Mouse (Mus musculus) liver, embryonic 14.5 days (tissue): ENCODE measurements around the gene Endog. TPM values are rescaled to one million over a fixed set of nuclear protein-coding genes. Genes with fewer than 3 reads are reported as not detected.

Source experiments
- ATAC-seq: fragments of 200-750 bp; cut with Nextera tagmentation; 2 replicates; pipeline ENCODE4 v1.8.0; 2017; ENCODE audit warnings: moderate number of reproducible peaks, mild to moderate bottlenecking, moderate library complexity; ENCODE audit not compliant: insufficient read depth
- DNase-seq, 3 experiments: peaks; one replicate each; pipeline ENCODE4 v3.0.0-alpha.2; 2012 to 2013; ENCODE audit warnings: low read depth in 3 of 3, low spot score in 3 of 3
- H3K27ac ChIP-seq: fragments of 300-500 bp; sonication (generic); 2 replicates; pipeline ENCODE4 v1.5.1; 2014; ENCODE audit warnings: moderate library complexity, mild to moderate bottlenecking, control low read depth, inconsistent platforms
- H3K27me3 ChIP-seq: fragments of 300-500 bp; sonication (generic); 2 replicates; pipeline ENCODE4 v1.6.1; 2014; ENCODE audit warnings: mild to moderate bottlenecking, low read length, moderate library complexity; ENCODE audit not compliant: control insufficient read depth, insufficient read depth
- H3K36me3 ChIP-seq: fragments of 300-500 bp; sonication (generic); replicated peaks from 2 replicates; pipeline ENCODE4 v1.6.1; 2014; ENCODE audit warnings: low read depth; ENCODE audit not compliant: control insufficient read depth, insufficient read depth
- H3K4me1 ChIP-seq, 2 experiments: fragments of 200-500 bp in 1 of 2; fragments of 300-500 bp in 1 of 2; sonication (generic) in 1 of 2; replicated peaks; 2 replicates each; pipeline ENCODE4 v1.6.1; 2012 to 2014; ENCODE audit warnings: antibody characterized with exemption in 1 of 2, inconsistent platforms in 1 of 2, low read length in 1 of 2; ENCODE audit not compliant: control insufficient read depth in 2 of 2, insufficient read depth in 2 of 2
- H3K4me2 ChIP-seq: fragments of 300-500 bp; sonication (generic); 2 replicates; pipeline ENCODE4 v1.6.1; 2014; ENCODE audit warnings: low read depth, mild to moderate bottlenecking, control low read depth, moderate library complexity
- H3K4me3 ChIP-seq, 2 experiments: fragments of 200-500 bp in 1 of 2; fragments of 300-500 bp in 1 of 2; sonication (generic) in 1 of 2; 2 replicates each; pipeline ENCODE4 v1.5.1; 2012 to 2014; ENCODE audit warnings: low read depth in 2 of 2, low read length in 2 of 2, mild to moderate bottlenecking in 2 of 2, control low read depth in 1 of 2, inconsistent platforms in 1 of 2, moderate library complexity in 1 of 2; ENCODE audit not compliant: insufficient read depth in 1 of 2
- H3K9ac ChIP-seq: fragments of 300-500 bp; sonication (generic); replicated peaks from 2 replicates; pipeline ENCODE4 v1.6.1; 2014; ENCODE audit warnings: mild to moderate bottlenecking, control low read depth, moderate library complexity
- H3K9me3 ChIP-seq: fragments of 300-500 bp; sonication (generic); 2 replicates; pipeline ENCODE4 v1.6.1; 2016; ENCODE audit warnings: low read length, mixed read lengths; ENCODE audit not compliant: control insufficient read depth
- CTCF ChIP-seq: IDR thresholded peaks from 2 replicates; pipeline ENCODE4 v1.5.1; 2016; ENCODE audit warnings: antibody characterized with exemption, low read depth, control low read depth
- EP300 ChIP-seq: IDR thresholded peaks from 2 replicates; pipeline ENCODE4 v1.6.1; 2016; ENCODE audit warnings: antibody characterized with exemption, low read depth
- WGBS: fragments of 180-500 bp; shearing (Covaris S2); extraction: QIAGEN DNeasy Blood & Tissue Kit; methylation state at CpG from one replicate; pipeline ENCODE4 v1.1.7; 2014; ENCODE audit not compliant: insufficient replicate concordance; 5-methylcytosine and 5-hydroxymethylcytosine counted together
- polyA plus RNA-seq, 2 experiments: library from polyadenylated mRNA; depleted of rRNA in 1 of 2; stranded (reverse) in 1 of 2; unstranded in 1 of 2; fragments of >200 nt; fragmentation: Nextera tagmentation in 1 of 2; extraction: Ambion mirVana in 1 of 2; gene quantifications; 2 replicates each; pipeline versions ENCODE4 v1.2.1 to v1.2.3; 2012 to 2014

Gene Endog
- polyA plus RNA-seq, 2 experiments = 11.9 to 20.3 TPM

- DNase-seq (peak in 1 of 3 experiments; percentile 30), ATAC-seq (peak; percentile 40; the same call in 1 of the 2 replicates)
- Histone ChIP-seq H3K4me2 (no peak overlapping the region), H3K27ac (peak overlapping the region; percentile 47; the same call in 1 of the 2 replicates), H3K9me3 (no peaks in the 10 kb centered on the region), H3K4me3 (no peak overlapping the region), H3K9ac (no peak overlapping the region), H3K4me1 (peaks cover 3 to 21% of the 10 kb centered on the region in 2 experiments; a peak in 3 of 4 replicates), H3K27me3 (no peaks in the 10 kb centered on the region), H3K36me3 (no peaks in the 10 kb centered on the region)
- no peak for TF ChIP-seq CTCF
- TF ChIP-seq EP300 = no peak
- WGBS = 34% methylated on average over 1 of the region's 1 CpGs
These were observed 28.7 kb downstream of the Endog start for GRCm38 (mm10) chr2:30199984-30200383.

GRCm38 (mm10) chr2:30200388-30200925 is 29.2 kb downstream of the Endog start:
- no peak overlapping the region for H3K9ac ChIP-seq
- TF ChIP-seq EP300 (no peak), CTCF (no peak)
- H3K9me3 ChIP-seq = no peaks in the 10 kb centered on the region
- H3K27ac ChIP-seq = no peak overlapping the region; the same call in 1 of the 2 replicates
- peaks cover 3 to 23% of the 10 kb centered on the region in 2 experiments; a peak in 3 of 4 replicates for H3K4me1 ChIP-seq
- DNase-seq = no peak
- H3K4me3 ChIP-seq = no peak overlapping the region
- H3K4me2 ChIP-seq = 0 out of 2 replicates have a peak overlapping the region, but pooled peaks have one; percentile 11
- WGBS = 67% methylated on average over 5 of the region's 5 CpGs
- no peak for ATAC-seq
- H3K36me3 ChIP-seq = no peaks in the 10 kb centered on the region
- H3K27me3 ChIP-seq = no peaks in the 10 kb centered on the region

- H3K4me1 ChIP-seq = peaks cover 3 to 24% of the 10 kb centered on the region in 2 experiments; a peak in 3 of 4 replicates
- H3K36me3 ChIP-seq = no peaks in the 10 kb centered on the region
- ATAC-seq (no peak), DNase-seq (peak; percentile 45 to 52 (median 52))
- H3K27ac ChIP-seq = no peak overlapping the region
- H3K4me3 ChIP-seq = no peak overlapping the region
- H3K4me2 ChIP-seq = no peak overlapping the region
- no peaks in the 10 kb centered on the region for H3K27me3 ChIP-seq
- WGBS = 63% methylated on average over 7 of the region's 7 CpGs
- no peak overlapping the region for H3K9ac ChIP-seq
- TF ChIP-seq CTCF (peak; percentile 84), EP300 (no peak)
- H3K9me3 ChIP-seq = no peaks in the 10 kb centered on the region
These were observed 32.1 kb downstream of the Endog start for GRCm38 (mm10) chr2:30203439-30203838.

- no peaks in the 10 kb centered on the region for H3K9me3 ChIP-seq
- H3K4me3 ChIP-seq = peak overlapping the region; percentile 81
- H3K27me3 ChIP-seq = no peaks in the 10 kb centered on the region
- H3K4me1 ChIP-seq = peaks cover 3 to 18% of the 10 kb centered on the region in 2 experiments; a peak in 3 of 4 replicates
- H3K4me2 ChIP-seq = peak overlapping the region; percentile 98
- 2% methylated on average over 13 of the region's 13 CpGs for WGBS
- H3K36me3 ChIP-seq = no peaks in the 10 kb centered on the region
- no peak for DNase-seq
- peak overlapping the region; percentile 74 for H3K9ac ChIP-seq
- TF ChIP-seq CTCF = no peak
- no peak for TF ChIP-seq EP300
- H3K27ac ChIP-seq = peak overlapping the region; percentile 60
- ATAC-seq = peak; percentile 47
These were observed 33.9 kb downstream of the Endog start for GRCm38 (mm10) chr2:30205255-30205628.

- no peak for TF ChIP-seq CTCF
- no peak for TF ChIP-seq EP300
- Histone ChIP-seq H3K36me3 (no peaks in the 10 kb centered on the region), H3K9me3 (no peaks in the 10 kb centered on the region), H3K9ac (peak within 1 kb of the TSS; percentile 74), H3K27ac (peak within 1 kb of the TSS; percentile 60), H3K27me3 (no peaks in the 10 kb centered on the region), H3K4me1 (peaks cover 3 to 15% of the 10 kb centered on the region in 2 experiments; a peak in 3 of 4 replicates), H3K4me3 (peak within 1 kb of the TSS; percentile 81), H3K4me2 (peak within 1 kb of the TSS; percentile 98)
- under 1% methylated on average over 44 of the region's 44 CpGs for WGBS
- ATAC-seq = peak; percentile 89
- peak; percentile 88 to 90 (median 89) for DNase-seq
These were observed 34.5 kb downstream of the Endog start, which contains the start of gene Kyat1 for GRCm38 (mm10) chr2:30205629-30206357. TSS of gene Kyat1 (minus strand) at chr2:30205847.
